Mouse (Mus musculus) layer of hippocampus, adult 2 months (tissue): ENCODE measurements around the gene Dmac2. TPM values are rescaled to one million over a fixed set of nuclear protein-coding genes. Genes with fewer than 3 reads are reported as not detected.

Experiments used
- DNase-seq, 2 experiments: peaks; one replicate each; pipeline ENCODE4 v3.0.0; 2022; ENCODE audit warnings: low spot score in 2 of 2
- H3K27ac ChIP-seq: fragments of 200-600 bp; 2 replicates; pipeline ENCODE4 v1.8.1; 2022
- H3K4me3 ChIP-seq: fragments of 200-600 bp; 2 replicates; pipeline ENCODE4 v1.8.1; 2022; ENCODE audit warnings: mild to moderate bottlenecking
- CTCF ChIP-seq: fragments of 200-600 bp; conservative IDR thresholded peaks from 2 replicates; pipeline ENCODE4 v1.8.1; 2022; ENCODE audit warnings: antibody characterized with exemption, mild to moderate bottlenecking, moderate library complexity
- total RNA-seq, 2 experiments: library from RNA; stranded (reverse); gene quantifications; 2 replicates each; pipeline ENCODE4 v1.2.3; 2021

Dmac2 gene
- total RNA-seq, 2 experiments from 2014 or later, result 47.0 to 50.3 TPM

DNA sequence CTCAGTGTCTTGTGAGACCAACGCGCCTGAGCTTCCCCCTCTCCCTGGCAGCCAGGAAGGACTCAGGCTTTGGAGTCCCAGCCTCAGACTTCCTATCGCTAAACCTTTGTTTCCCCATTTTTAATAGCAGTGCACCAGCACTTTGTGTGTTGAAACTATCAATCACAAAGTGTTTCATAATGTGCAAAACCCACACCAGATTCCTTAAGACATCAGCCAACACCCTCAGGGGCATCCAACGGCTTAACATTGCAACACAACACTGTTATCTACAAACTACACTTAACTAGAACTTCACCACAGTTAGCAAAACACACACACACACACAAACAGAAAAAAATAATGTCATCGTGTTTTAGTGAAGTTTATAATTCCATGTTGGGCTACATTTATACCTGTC is 30.6 kb downstream of the Dmac2 start:
- no peak overlapping the region for H3K4me3 ChIP-seq
- no peak for TF ChIP-seq CTCF
- DNase-seq, result no peak
- H3K27ac ChIP-seq, result no peak overlapping the region

DNA sequence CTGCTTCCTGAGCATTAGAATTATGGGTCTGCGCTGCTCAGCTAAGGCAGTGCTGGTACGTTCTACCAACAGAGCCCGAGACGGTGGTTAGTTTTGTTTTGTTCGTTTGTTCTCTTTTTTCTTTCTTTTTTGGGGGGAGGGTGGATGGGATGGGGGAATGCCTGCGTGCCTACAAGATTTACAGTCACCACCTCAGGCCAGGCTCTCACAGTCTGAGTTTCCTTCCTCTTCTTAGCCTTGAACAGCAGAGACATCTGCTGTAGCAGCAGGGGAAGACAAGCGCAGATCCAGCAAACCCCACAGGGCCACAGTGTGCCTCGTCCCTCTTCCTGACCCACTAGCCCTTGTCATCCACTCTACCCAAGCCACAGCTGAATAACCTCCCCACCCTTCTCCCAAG is 32.1 kb downstream of the Dmac2 start:
- Histone ChIP-seq H3K27ac (no peak overlapping the region), H3K4me3 (no peak overlapping the region)
- no peak for DNase-seq
- TF ChIP-seq CTCF, result no peak

DNA sequence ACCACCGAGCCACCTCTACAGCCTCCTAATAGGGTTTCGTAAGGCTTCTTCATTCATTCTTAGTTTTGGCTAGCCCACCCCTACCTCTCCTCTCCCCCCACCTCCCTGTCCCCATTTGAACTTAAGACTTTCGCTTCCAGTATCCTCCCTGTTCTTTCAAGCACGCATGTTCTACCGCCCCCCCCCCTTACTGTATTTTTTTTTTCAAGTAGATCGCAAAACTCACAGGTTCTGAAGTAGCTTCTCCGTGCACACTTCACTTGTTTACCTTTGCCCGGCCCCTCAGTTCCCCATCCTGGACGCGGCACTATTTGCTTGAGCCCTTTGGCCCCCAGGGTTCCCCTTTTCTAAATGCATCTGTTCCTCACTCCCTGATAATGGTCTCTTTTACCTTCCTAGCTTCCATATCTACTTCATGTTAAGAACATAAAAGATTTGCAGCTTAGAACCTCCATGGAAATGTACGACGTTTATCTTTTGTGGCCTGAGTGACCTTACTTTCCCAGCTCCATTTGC is 33.1 kb downstream of the Dmac2 start:
- Histone ChIP-seq H3K4me3 (no peak overlapping the region), H3K27ac (no peak overlapping the region)
- no peak for TF ChIP-seq CTCF
- no peak for DNase-seq

DNA sequence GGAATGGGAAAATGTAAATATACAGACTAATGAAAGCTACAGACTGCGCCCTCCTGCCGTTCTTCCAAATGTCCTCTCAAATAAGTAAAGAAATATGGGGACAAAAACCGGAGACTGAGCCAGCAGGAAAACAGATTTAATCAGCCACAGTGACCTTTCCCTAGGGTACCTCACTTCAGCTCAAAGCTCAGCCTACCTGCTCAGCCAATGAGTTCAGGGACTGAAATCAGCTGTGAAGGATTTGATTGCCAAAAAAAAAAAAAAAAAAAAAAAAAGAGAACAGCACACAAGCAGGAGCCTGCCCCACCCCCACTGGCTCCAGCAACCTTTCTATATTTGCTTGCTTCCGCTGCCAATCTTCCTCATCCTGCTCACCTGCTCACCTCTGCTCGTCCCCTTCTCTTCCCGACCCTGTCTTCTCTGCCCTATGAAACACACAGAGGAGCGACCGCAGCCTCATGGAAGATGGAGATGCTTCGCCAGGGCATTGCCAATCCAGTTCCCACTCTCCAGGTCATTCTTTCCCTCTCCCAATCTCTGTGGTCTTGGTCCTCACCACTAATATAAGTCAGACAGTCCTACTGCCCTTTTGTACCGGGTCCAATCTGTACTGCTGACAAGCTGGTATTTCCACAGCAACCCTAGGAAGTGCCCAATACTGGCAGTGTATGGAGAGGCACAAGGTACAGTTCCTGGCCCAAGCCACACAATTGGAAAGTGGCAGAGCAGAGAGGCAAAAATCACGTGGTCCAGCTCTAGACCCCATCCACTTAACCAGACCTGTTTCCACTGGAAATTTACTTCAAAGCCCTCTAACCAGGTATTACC is 36.6 kb downstream of the Dmac2 start:
- Histone ChIP-seq H3K4me3 (no peak overlapping the region), H3K27ac (no peak overlapping the region)
- DNase-seq, result no peak
- no peak for TF ChIP-seq CTCF

DNA sequence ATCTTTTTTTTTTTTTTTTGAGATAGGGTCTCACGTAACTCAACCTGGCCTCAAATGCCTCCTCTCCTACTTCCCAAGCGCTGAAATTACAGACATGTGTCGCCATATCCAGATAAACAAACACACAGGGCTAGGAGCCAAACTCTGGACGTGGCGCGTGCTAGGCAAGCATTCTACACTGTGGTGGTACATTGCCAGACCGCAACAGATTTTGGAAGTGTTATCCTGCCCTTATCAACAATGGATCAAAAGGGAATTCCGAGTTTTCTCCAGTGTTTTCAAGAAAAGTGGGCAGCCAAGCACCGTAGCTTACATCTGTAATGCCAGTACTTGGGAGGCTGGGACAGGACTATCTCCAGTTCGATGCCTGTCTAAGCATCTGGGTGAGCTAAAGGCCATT is 38.6 kb downstream of the Dmac2 start:
- Histone ChIP-seq H3K27ac (peak overlapping the region; percentile 100; the same call in 1 of the 2 replicates), H3K4me3 (peak overlapping the region; percentile 74)
- no peak for DNase-seq
- TF ChIP-seq CTCF, result no peak

DNA sequence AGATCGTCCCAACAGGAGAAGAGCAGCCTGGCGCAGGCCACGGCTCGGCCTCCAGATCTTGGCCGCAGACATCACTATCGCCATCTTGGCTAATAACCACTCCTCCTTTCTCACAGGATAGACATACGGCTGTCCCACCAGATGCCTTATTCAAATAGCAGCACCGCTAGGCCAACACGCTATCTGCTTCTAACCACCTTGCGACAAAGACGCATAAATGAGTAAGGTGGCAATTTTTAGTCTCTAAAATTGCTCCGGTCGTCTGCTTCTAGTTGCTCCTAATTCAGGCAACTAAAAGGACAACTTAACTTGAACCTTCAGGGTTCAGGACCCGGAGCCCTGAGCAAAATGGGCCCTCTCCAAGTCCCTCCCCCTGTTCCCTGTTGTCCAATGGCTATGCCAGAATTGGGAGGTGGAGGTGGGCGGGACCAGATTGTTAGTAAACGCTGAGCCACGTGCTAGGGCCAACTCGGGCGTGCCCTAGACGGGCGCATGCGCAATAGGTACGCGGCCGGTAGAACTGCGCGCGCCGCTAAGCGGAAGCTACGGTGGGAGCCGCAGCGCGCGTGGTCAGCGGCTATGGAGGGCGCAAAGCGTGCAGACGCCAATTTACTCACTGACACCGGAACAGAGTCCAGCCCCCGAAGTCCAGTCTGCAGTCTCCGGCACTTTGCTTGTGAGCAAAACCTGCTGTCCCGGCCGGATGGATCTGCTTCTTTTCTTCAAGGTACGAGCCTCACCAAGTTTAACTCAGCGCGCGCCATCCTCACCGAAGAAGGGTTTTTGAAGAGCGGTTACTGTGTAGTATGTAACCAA is 39.7 kb downstream of the Dmac2 start, which contains the start of the genes Bckdha and Exosc5:
Gene Bckdha (minus strand): TSS at position 325 of the 816 bp plus-strand sequence.
Gene Exosc5 (plus strand): TSS at position 508 of the 816 bp plus-strand sequence.
- DNase-seq, result peak; percentile 99

DNA sequence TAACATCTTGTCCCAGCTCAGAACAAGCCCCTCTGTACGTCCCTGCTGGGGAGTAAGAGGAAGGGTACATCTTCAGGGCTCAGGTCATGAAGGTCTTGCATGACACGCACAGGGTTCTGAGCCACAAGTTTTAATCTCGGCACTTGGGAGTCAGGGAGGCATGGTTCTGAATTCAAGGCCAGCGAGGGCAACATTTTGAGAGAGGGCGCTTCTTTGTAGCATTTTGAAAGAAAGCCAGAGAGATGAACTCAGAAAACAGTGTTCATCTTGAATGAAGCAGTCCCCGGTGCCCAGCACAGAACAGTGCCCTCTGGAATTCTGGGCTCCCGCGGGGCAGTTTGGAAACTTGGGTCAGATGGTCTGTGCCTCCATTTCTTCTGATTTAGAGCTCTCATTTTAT is 47.2 kb downstream of the Dmac2 start:
- no peak for TF ChIP-seq CTCF
- H3K27ac ChIP-seq, result no peak overlapping the region
- H3K4me3 ChIP-seq, result no peak overlapping the region
- no peak for DNase-seq

More for the DNA sequence above, 39.7 kb downstream of the Dmac2 start, which contains the start of the genes Bckdha and Exosc5:
- no peak for TF ChIP-seq CTCF
- H3K27ac ChIP-seq, result peak within 1 kb of the TSS; percentile 100
- H3K4me3 ChIP-seq, result peak within 1 kb of the TSS; percentile 74

DNA sequence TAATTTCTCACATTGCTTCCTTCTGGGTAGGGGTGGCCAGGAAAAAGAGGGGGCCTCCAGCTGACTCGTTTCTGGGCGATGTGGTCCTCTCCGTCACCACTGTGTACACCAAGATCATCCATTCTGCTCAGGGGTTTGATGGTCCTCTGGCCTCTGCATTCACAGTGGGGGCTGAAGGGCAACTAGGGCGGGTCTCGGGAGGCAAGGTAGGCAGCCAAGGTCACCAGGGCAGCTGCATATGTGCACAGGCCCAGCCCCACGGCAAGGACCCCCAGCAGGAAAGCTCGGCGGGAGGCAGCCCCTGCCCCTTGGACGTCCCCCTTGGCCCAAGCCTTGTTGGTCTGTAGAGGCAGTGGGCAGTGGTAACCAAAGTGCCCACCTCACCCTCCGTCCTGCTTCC is 49.9 kb downstream of the Dmac2 start:
- no peak for DNase-seq
- no peak for TF ChIP-seq CTCF
- Histone ChIP-seq H3K27ac (no peak overlapping the region), H3K4me3 (no peak overlapping the region)

DNA sequence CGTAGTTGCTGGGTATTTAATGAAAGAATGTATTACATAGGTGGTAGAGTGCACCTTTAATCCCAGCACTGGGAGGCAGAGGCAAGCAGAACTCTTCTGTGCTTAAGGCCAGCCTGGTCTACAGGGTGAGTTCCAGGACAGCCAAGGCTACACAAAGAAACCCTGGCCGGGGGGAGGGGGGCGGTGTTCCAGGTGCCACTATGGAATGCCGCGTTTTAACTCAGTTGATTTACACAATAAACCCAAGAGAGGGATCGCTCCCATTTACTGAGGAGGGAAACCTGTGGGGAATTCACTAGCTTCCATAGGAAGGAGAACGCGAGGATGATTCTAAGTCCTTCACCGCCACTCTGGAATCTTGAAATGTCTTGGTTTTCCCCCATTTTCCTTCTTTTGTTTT is 50.4 kb downstream of the Dmac2 start:
- no peak for DNase-seq
- no peak for TF ChIP-seq CTCF
- no peak overlapping the region for H3K4me3 ChIP-seq
- H3K27ac ChIP-seq, result no peak overlapping the region

DNA sequence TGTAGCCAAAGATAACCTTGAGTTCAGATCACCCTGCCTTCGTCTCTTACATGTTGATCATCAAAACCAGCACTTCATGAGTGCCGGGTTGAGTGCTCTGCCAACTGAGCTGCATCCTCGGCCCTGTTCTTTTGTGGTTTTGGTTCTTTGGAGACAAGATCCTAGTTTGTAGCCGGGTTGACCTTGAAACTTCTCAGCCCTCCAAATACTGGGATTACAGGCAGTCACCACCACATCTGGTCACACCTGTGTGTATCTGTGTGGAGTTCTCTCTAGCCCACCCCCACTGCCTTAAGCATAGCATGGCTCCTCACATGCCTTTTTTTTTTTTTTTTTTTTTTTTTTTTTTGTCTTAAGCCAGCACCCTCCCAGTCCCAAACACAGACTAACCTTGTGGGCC is 50.9 kb downstream of the Dmac2 start:
- H3K27ac ChIP-seq, result no peak overlapping the region
- DNase-seq, result no peak
- no peak for TF ChIP-seq CTCF
- H3K4me3 ChIP-seq, result no peak overlapping the region

DNA sequence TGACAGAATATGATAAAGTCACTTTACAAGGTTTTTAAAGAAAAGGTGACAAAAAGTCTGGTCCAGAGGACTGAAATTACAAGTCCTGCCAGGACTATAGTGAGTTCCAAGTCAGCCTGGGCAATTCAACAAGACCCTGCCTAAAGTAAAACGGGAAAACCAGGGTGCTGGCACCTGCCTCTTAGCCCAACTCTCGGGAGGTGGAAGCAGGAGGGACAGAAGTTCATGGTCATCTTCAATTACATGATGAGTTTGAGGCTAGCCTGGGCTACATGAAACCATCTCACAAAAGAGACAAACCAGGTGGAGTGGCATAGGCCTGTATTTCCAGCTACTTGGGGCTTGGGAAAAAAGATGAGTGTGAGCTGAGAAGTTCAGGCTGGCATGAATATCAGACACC is 52.5 kb downstream of the Dmac2 start:
- H3K27ac ChIP-seq, result no peak overlapping the region
- no peak for TF ChIP-seq CTCF
- no peak overlapping the region for H3K4me3 ChIP-seq
- DNase-seq, result no peak

DNA sequence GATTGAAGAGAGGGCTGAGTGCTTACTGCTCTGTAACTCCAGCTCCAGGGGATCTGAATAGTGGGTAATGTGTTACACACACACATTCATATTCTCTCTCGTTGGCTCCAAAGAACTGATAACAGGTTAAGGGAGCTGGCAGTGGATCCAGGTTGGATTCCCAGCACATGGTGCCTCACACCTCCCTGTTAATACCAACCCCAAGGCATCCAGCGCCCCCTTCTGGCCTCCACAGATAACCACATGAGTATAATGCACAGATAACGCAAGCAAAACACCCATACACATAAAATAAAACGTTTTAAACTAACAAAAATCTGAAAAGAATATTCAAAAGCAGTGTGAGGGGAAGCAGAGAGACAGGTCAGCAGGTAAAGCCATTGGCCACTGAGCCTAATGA is 53.2 kb downstream of the Dmac2 start:
- Histone ChIP-seq H3K4me3 (no peak overlapping the region), H3K27ac (no peak overlapping the region)
- DNase-seq, result no peak
- TF ChIP-seq CTCF, result peak; percentile 50

DNA sequence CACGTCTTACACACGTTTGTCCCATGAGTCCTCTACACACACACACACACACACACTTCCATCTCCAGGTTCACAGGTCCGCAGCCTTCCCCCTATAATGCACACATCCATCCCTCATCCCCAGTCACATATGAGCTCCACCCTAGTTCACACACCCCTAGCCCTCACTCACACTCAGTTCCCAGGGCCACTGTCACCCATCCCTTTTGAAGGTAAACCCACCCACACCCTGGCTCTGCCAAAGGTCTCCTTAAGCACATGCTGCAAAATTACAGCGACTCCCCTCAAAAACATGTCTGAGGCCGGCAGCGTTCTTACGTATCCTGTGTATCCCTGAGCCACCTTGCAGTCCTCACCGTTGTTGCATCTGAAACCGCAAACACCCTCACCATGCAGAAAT is 55.1 kb downstream of the Dmac2 start:
- no peak for TF ChIP-seq CTCF
- Histone ChIP-seq H3K4me3 (no peak overlapping the region; the same call in 1 of the 2 replicates), H3K27ac (no peak overlapping the region)
- DNase-seq, result no peak
